Mouse (Mus musculus) CD4-positive, CD25-positive, alpha-beta regulatory T cell, adult 4 months (primary cell): ENCODE data around the gene Gnptg. TPM values are rescaled to one million over a fixed set of nuclear protein-coding genes. Genes with fewer than 3 reads are reported as not detected.

ENCODE experiments used
- ATAC-seq: one replicate; pipeline ENCODE4 v1.8.0; 2017
- polyA plus RNA-seq, 2 experiments: library from polyadenylated mRNA; unstranded; fragments of 100-300 nt; shearing (Covaris generic); gene quantifications; one replicate each; pipeline ENCODE4 v1.2.1; 2017

Gene Gnptg
- polyA plus RNA-seq: 10 to 100 TPM; 76.7 to 77.2 TPM

DNA sequence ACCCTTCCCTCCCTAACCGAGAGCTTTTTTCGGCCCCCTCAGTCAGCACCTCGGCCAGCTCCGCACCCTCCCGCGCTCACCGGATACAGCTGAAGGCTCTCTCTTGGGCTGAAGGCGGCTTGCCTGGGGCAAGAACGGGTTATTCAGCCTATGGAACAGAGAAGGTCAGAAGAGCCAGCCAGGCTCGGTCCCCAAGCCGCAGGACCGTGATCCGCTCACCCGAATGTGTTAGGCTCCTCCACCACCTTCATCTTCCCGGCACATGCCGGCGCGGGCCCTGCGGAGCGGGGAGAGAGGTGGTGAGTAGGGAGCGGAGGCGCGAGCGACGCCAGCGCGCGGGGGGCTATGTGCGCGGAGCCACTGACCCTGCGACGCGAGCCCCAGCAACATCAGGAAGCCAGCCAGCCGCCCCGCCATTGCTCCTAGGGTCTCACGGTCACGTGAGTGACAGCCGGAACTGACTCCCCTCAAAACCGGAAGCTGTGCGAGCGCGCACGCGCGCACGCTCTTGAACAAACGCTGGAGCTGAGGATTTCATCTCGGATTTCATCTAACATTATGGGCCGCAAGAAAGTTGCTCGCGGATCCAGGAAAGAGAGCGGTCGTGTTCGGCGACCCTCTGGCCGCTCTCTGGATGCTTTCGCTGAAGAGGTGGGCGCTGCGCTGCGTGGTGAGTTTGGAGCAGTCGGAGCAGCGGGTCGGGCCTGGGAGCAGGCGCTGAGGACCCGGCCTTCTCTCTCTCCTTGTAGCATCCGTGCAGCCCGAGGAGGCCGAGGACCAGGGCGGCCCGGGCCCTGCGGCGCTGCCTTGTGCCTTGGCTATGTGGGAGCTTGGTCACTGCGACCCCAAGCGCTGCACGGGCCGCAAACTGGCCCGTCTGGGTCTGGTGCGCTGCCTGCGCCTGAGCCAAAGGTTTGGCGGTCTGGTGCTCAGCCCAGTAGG, at the start of gene Gnptg, which contains the start of gene Tsr3:
Gnptg (minus strand) TSS at position 430 of the 942 bp plus-strand sequence.
Tsr3 (plus strand) TSS at position 476 of the 942 bp plus-strand sequence.
- ATAC-seq: peak; percentile 92

DNA sequence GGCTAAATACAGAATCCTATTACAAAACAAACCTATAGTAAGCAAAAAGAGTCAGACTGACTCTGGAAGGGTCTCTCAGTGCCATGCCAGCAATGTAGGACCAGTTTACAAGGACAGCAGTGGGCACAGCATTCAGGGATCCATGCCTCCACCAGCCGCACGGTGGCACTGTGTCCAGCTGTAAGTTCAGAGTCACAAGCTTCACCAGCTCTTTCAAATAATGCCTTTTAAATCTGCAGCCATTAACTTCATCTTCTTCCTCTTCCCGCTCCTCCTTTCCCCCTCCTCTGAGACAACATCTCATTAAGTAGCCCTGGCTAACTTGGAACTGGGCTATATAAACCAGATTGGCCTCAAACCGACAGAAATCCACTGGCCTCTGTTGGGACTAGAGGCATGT, 48.9 kb upstream of the Gnptg start:
- no peak for ATAC-seq

DNA sequence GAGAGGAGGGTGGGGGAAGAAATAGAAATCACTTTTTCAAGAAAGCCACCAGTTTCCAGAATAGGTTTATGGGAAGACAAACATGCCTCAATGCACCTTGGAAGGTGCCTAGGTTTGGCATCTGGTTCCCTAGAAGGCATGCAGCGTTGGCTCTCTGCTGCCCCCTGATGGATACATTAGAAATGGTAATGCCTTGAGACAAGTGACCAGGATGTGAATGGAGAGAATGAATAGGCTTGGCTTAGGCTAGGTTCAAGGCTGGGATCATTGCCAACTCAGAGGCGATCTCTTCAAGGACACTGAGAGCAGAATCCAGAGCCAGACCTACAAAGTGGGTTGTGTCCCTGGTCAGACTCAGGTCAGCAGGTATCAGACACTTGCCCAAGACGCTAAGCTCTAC, 45.1 kb upstream of the Gnptg start:
- peak; percentile 82 for ATAC-seq

DNA sequence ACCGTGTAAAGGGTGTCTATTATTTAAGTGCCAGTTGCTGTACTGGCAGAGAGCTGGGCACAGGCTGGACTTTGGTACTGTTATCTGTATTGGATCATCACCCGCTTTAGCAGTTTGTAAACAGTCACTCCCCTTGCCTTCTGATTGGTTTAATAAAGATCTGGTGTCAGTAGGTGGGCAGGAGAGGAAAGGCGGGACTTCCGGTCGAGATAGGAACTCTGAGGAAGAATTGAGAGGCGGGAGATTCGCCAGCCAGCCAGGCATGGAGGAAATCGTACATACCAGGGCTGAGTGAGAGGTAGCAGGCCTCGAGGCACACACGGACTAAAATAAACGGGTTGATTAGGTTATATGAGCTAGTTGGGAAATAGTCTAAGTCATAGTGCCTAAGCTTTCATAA, 42.2 kb upstream of the Gnptg start:
- no peak for ATAC-seq

DNA sequence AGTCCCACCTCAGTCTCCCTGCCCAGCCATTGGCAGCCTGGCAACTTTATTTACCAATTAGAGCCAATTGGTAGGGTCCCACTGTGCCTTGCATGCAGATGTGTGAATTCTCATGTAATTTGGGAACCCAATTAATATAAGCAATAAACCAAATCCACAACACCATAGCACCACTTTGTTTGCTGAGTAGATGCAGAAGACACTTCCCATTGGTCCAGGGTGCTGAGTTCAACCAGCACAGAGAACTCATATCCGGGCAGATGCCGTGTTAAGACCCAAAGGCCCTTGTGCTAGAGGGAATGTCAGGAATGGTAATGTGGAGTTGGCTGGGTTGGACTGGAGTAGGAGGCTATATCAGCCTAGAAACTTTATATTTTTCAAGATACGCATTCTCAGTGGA, 35.9 kb upstream of the Gnptg start:
- no peak for ATAC-seq

DNA sequence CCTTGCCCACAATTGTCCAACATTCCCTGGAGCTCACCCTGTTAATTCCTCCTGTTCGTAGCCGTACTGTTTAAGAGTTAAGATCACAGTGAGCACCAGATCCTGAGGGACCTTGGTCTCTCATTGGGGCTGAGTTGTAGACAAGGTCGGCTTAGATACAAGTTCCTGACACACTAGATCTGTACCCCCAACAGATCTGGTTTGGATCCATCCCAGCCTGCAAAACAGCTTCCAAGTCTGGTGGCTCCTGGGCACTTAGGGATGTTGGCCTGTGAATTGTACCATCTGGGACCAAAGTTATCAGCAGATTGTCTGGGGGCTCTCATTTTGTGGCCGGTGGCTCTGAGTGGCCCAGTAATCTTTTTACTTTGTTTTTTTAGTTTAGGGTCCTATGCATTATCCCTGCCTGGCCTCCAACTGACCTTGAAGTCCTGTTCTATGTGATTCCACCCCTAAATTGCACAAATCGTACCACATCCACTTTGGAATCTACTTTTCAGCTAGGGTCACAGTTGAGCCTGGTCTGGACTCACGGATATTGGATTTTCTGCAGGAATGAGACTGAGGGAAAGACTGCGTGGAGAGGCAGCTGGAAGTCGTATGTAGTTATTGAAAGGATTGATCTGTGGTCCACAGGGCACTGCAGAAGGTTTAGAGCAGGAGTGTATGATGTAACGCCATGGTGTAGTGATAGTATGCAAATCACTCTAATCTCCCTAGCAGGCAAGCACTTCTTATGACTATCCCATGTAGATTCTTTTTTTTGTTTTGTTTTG, 34.8 kb upstream of the Gnptg start, which contains the start of gene Ube2i:
Ube2i (minus strand) TSS at position 52 of the 776 bp plus-strand sequence.
- no peak for ATAC-seq

DNA sequence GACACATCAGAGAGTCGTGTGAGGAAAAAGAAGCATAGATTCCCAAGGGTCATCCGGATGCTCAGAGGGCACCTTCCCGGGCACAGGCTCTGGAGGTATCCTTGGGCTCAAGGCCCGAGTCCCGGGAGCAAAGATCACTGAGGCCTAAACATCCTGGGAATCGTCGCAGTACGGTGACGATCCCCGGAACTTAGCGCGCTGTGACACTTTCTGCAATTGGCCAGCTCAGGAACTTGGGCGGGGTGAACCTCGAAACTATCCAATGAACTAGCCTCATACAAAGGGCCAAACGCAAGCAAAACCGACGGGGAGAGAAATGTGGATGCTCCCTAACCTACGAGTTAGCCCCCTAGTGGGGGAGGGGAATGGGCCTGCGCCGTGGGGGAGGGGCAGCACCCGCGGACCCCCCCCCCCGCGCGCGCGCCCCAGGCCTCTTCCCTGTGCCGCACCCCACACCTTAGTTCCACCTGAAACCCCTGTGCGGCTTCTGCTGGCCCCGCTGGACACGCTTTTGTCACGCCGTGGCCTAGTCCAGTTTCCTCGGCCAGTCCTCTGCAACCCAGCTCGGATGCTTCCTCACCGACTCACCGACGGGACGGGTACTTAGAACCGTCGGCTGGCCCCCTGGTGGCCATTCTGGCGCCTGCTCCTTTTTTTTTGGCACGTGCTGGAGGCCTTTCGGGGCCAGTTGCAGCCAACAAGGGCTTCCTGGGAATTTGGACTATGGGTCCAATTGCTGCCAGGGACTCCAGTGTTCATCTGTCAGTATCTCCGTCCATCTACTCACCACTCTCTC, 34.0 kb upstream of the Gnptg start:
- ATAC-seq: peak; percentile 78

DNA sequence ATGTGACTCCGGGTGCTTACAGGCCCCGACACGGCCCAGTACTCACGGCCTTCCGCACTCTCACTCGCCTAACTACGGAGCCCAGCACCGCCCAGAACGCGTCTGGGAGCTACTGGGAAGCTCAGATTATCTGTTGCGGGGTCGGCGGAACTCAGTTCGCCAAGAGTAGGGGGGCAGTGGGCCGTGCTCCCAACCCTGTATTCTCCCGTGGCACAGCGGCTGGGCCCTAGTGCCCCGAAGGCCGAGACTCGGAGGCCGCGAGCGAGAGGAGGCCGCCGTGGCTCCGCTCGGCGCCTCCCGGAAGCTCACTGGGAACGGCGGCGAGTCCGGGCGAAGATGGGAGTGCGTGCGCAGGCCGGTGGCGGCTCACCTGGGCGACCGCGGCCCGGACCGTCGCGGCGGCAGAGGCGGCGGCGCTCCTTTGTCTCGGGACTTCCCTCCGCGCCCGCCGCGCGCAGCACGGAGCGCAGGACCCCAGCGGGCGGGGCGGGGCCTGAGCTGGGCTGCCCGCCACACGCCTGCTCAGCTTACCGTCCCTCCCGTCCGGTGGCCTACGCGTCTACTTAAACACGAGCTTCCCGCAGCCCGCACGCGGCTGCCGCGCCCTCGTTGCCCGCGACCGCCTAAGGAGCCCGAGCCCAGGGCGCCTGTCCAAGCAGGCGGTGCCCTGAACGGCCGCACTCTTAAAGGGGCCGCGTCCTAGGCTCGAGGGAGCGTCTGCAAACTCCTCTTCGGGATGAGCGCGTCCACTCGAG, 33.2 kb upstream of the Gnptg start:
- ATAC-seq: peak; percentile 78

DNA sequence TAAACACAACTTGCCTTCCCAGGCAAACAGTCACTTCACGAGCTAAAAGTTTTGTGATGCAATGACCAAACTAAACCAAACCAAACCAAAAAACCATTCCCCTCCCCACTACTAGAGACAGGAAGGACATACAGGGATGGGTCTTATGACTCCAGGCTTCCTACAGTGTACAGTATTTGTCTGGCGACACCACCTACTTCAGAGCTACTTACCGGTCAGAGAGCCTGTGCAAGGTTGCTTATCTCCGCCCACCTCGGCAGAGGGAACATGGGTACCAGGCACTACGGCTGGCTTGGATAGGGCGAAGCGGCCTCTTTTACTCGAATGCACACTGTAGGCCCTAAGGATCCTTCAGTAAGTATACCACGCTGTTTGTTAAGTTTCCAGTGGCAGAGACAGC, 32.4 kb upstream of the Gnptg start:
- no peak for ATAC-seq

DNA sequence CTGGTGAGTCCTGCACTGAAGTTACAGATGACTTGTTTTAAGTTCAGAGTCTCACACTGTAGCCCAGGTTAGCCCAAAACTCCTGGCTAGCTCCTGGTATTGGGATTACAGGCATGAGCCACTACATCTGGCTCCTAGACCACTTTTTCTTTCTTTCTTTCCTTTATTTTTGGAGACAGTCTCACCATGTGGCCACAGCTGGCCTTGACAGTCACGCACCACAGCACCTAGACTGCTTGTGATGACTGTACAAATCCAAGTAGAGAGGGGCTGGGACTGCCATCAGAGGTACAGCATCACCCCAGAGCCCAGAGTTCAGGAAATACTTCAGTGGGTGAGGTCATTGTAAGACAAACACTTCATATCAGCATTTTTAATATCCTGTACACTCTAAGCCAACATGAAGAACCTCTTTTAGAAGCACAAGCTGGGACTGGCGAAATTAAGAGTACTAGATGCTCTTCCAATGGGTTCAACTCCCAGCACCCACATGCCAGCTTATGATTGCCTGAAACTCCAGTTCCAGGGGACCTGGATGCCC, 30.9 kb upstream of the Gnptg start:
- ATAC-seq: no peak

DNA sequence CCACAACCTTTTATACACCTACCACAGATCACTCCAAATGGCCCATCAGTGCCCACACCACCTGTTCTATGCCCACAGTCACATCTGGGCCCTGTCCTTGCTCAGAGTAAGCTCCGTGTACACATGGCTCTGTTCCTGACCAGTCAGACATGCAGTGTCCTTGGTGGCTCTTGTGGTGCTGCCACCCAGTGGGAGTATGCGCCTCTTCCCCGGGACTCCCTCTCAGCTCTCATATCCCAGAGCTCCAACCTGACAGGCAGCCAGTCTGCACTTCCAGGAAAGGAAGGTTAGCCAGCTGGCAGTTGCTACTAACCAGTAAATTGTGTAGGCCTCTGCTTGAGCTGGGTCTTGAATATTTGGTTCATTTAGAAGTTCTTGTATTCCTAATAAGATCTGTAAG, 24.5 kb upstream of the Gnptg start:
- no peak for ATAC-seq

DNA sequence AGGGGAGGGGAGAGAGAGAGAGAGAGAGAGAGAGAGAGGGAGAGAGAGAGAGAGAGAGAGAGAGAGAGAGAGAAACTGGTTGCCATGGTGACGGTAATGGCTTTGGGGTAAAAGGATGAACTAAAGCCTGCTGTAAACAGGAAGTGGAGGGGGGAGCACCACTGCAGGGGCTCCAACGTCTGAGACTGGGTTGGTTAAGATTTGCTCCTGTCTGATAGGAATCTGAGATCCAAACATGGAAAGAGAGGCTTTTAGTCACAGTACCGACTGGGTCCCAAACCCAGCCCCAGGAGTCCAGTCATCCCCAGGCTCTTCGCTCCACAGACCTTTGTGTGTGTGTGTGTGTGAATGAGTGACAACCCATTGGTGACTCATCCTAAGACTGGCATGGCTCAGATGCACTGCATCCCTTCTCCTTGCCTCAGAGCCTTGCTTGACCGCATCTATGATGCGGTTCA, 17.9 kb upstream of the Gnptg start:
- ATAC-seq: peak; percentile 79

DNA sequence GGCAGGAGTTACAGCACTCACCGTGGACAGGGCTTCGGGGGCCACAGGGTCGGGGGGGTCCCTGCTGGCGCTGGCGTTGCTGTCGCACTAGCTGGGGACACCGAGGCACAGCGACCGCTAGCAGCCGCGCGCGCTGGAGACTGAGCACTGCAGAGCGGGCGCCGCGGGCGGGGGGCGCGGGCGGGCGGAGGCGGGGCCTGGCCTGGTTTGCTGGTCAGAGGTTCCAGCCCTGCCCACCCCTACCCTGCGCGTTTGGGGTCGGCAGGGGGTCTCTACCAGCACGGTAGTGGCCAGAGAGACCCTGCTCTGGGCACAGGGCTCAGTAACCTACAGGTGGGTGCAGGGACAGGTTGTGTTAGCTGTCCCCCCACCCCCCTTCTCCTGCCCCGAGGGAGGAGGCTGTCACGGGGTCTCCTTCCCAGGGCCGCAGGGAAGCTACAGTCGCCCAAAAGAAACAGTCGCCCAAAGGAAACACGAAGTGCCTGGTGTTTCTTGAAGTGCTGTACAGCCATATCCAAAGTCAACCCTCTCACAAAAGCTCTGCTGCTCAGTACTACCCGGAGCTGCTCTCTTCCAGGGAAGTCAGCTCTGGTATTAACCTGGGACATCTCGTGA, 16.3 kb upstream of the Gnptg start, which contains the start of gene Baiap3:
Baiap3 (minus strand) TSS at position 225 of the 615 bp plus-strand sequence.
- no peak for ATAC-seq

DNA sequence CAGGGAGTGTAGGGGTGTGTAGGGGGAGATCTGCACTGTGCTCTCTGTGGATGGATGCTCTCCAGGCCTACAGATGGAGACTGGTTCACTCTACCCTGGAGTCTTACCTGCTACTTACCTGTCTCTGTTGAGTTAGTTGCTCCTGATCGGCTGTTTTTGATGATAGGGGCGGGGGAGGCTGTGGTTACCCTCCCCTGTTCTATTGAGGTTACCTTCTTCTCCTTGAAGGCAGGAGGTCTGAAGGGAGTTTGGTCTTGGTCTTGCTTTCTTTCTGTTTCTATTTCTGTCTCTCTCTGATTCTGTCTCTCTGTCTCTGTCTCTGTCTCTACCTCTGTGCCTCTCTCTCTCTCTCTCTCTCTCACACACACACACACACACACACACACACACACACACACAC, 15.2 kb upstream of the Gnptg start:
- ATAC-seq: peak; percentile 36

DNA sequence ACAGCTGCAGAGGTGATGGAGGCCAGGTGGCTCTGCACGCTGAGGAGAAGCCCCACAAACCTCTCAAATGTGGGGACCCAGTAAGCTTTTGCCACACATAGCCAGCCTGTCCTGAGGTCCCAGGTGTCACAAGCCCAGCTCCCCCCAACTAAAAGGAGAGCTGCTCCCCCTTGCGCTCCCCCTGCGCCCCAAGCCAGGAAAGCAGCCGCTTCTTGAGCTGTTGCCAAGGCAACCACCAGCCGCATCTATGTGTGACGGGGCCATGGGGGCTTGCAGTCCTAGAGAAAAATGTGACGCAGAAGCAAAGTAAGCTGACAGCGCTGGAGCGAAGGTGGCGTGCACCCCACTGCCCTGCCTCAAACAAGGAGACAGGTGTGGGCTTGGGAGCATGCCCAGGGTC, 13.8 kb upstream of the Gnptg start:
- ATAC-seq: no peak

DNA sequence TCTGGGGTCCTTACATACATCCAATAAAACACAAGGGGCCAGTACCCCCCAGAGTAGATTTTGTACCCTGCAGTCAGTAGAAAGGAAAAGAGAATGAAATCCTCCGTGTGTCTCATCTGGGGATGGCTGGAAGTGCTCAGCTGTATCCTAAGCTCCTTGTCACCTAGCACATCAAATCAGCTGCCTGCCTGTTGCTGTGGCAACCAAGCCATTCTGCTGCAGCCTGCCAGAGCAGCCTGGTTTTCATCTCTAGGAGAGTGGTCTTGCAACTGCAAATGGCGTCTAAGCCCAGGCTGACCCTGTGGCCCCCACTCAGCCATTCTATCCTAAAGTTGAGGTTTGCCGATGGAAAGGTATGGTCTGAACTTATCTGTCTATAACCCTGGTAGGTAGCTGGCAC, 12.7 kb upstream of the Gnptg start:
- no peak for ATAC-seq

DNA sequence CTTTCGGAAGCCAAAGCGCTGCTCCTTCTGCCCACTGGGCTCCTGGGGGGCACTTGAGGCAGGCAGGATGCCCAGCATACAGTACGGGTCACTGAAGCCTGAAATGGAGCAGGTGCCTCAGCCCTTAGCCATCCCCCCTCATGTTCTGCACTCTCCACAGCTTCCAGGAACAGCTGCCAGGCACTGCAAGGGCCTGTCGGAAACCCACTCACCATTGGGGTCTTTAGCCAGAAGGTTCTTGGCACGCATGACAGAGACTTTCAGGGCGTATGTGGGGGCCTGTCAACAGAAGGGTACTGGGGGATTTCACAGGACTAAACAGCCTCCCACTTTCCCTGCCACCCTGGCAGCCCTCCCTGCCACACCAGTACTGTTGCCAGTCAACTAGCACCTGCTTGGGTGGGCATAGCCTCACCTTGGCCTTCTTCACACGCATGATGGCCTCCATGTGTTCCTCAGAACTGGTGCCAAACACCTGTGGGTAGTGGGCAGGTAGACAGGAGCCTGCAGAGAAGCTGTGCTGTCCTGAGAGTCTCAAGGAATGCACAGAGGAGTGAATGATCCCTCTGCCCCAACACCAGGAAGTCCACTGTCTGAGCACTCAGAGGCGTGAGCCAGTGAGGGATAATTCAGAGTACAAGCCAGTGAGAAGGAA, 10.4 kb upstream of the Gnptg start:
- ATAC-seq: no peak

DNA sequence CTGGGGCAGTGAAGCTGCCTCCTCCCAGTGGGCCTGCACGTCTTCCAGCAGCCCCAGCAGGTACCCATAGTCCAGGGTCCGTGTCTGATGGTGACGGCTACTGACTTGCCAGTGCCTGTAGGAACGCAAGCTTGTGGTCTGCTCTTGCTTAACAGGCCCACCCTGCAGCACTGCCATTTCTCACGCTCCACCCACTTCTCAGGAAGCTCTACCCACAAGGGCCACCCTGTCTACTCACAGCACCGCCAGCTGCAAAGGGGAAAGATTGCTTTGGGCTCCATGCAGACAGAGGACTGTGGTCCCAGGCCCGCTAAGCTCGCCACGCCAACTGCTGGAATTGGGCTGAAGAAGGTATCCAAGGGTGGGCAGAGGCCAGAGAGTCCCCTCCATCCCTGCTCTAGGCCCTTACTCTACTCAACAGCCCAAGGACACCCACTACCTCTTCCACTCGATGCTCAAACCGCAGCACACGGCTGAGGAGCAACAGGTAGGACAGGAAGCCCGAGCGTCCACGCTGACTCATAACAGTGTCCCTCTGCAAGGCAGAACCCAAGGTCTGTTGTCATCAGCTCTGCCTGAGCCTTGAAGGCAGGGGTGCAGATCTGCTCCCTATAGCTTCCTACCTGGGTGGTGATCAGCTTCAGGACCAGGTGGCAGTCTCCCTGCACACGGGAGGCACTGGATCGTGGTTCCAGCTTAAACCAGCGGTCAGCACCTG, 8.3 kb upstream of the Gnptg start:
- ATAC-seq: peak; percentile 84

DNA sequence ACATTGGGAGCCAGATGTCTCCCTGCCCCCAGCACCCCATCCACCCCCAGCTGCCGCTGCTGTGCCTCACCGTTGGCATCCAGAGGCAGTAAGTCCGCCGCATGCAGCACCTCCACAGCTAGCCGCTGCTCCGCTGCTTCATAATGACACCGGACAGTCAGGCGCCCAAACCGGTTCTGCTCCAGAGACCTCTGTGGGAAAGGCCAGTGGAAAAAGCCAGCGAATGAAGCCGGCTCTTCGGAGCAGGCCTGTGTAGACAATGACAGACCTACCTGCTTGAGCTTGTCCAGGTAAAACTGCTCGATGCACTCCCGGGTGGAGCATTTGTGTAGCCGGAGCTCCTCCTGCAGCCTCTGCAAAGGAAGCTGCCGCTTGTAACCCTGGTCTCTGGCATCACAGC, 4.3 kb upstream of the Gnptg start:
- no peak for ATAC-seq
